Mouse (Mus musculus) heart, adult 2 months (tissue): ENCODE data around the gene Dclk2. TPM values are rescaled to one million over a fixed set of nuclear protein-coding genes. Genes with fewer than 3 reads are reported as not detected.

Experiments
- DNase-seq, 2 experiments: peaks; one replicate each; pipeline ENCODE4 v3.0.0; 2021
- H3K27ac ChIP-seq: fragments of 200-600 bp; 2 replicates; pipeline ENCODE4 v1.8.1; 2022
- H3K27me3 ChIP-seq: fragments of 200-500 bp; 2 replicates; pipeline ENCODE4 v1.6.1; 2012; ENCODE audit warnings: mild to moderate bottlenecking, low read length, inconsistent platforms, mixed read lengths; ENCODE audit not compliant: control insufficient read depth, insufficient read depth
- H3K36me3 ChIP-seq: fragments of 200-500 bp; 2 replicates; pipeline ENCODE4 v1.6.1; 2012; ENCODE audit warnings: low read length, inconsistent platforms; ENCODE audit not compliant: control insufficient read depth, insufficient read depth
- H3K4me1 ChIP-seq: fragments of 200-500 bp; 2 replicates; pipeline ENCODE4 v1.6.1; 2011; ENCODE audit warnings: low read length; ENCODE audit not compliant: control insufficient read depth, insufficient read depth
- H3K4me3 ChIP-seq: fragments of 200-600 bp; 2 replicates; pipeline ENCODE4 v1.8.1; 2022
- H3K79me2 ChIP-seq: fragments of 200-500 bp; replicated peaks from 2 replicates; pipeline ENCODE4 v1.6.1; 2012; ENCODE audit warnings: mild to moderate bottlenecking, inconsistent platforms, low read length, moderate library complexity, mixed read lengths; ENCODE audit not compliant: control insufficient read depth, insufficient read depth
- H3K9ac ChIP-seq: fragments of 200-500 bp; 2 replicates; pipeline ENCODE4 v1.6.1; 2012; ENCODE audit warnings: low read depth, mild to moderate bottlenecking, control low read depth, inconsistent platforms, low read length, mixed read lengths
- CTCF ChIP-seq: fragments of 200-600 bp; IDR thresholded peaks from 2 replicates; pipeline ENCODE4 v1.8.1; 2022; ENCODE audit warnings: antibody characterized with exemption, mild to moderate bottlenecking, moderate library complexity
- EP300 ChIP-seq: fragments of 200-500 bp; IDR thresholded peaks from 2 replicates; pipeline ENCODE4 v1.6.1; 2011; ENCODE audit warnings: low read depth, low read length, control low read depth; ENCODE audit not compliant: insufficient read depth
- POLR2A ChIP-seq: fragments of 200-500 bp; IDR thresholded peaks from 2 replicates; pipeline ENCODE4 v1.6.1; 2011; ENCODE audit warnings: mild to moderate bottlenecking, low read depth, low read length, control low read depth; ENCODE audit not compliant: insufficient read depth
- WGBS: fragments of 180-500 bp; shearing (Covaris S2); methylation state at CpG from one replicate; pipeline ENCODE4 v1.1.7; 2018; 5-methylcytosine and 5-hydroxymethylcytosine counted together
- intact Hi-C: fragments of 180-260 bp; cut with DNase I; formaldehyde crosslinking; loops from one replicate; pipeline ENCODE4 v1.15.1; 2025
- polyA plus RNA-seq: library from polyadenylated mRNA; depleted of rRNA; stranded (reverse); fragments of >200 nt; gene quantifications from 2 replicates; pipeline ENCODE4 v1.2.3, GENCODE M21; 2012
- total RNA-seq, 2 experiments: library from RNA; stranded (reverse); gene quantifications; 2 replicates each; pipeline ENCODE4 v1.2.3; 2021

Gene Dclk2
- total and polyA plus RNA-seq, 3 experiments = 1.1 to 2.6 (median 1.5) TPM

- 74% methylated on average over 5 of the region's 5 CpGs for WGBS
- H3K9ac ChIP-seq = no peak overlapping the region
- H3K4me1 ChIP-seq = no peaks in the 10 kb centered on the region
- H3K27ac ChIP-seq = no peak overlapping the region
- TF ChIP-seq POLR2A (no peak), CTCF (no peak), EP300 (no peak)
- no peak overlapping the region for H3K4me3 ChIP-seq
- intact Hi-C loops = no loop called here
- no peaks in the 10 kb centered on the region for H3K79me2 ChIP-seq
- H3K36me3 ChIP-seq = no peaks in the 10 kb centered on the region
- no peaks in the 10 kb centered on the region for H3K27me3 ChIP-seq
- DNase-seq = no peak
Observed at GRCm38 (mm10) chr3:86898366-86898765, 22.3 kb downstream of the Dclk2 start.

GRCm38 (mm10) chr3:86897551-86897950, 23.1 kb downstream of the Dclk2 start:
- intact Hi-C loops = no loop called here
- no peaks in the 10 kb centered on the region for H3K36me3 ChIP-seq
- H3K4me1 ChIP-seq = no peaks in the 10 kb centered on the region
- no peak for DNase-seq
- TF ChIP-seq EP300 (no peak), CTCF (no peak), POLR2A (no peak)
- H3K4me3 ChIP-seq = no peak overlapping the region
- no peak overlapping the region for H3K9ac ChIP-seq
- 71% methylated on average over 8 of the region's 8 CpGs for WGBS
- no peak overlapping the region for H3K27ac ChIP-seq
- H3K27me3 ChIP-seq = no peaks in the 10 kb centered on the region
- no peaks in the 10 kb centered on the region for H3K79me2 ChIP-seq

GRCm38 (mm10) chr3:86897066-86897465, 23.6 kb downstream of the Dclk2 start:
- Histone ChIP-seq H3K36me3 (no peaks in the 10 kb centered on the region), H3K9ac (no peak overlapping the region), H3K27me3 (no peaks in the 10 kb centered on the region), H3K4me3 (no peak overlapping the region), H3K4me1 (no peaks in the 10 kb centered on the region), H3K27ac (no peak overlapping the region), H3K79me2 (no peaks in the 10 kb centered on the region)
- 79% methylated on average over 9 of the region's 9 CpGs for WGBS
- no peak for DNase-seq
- intact Hi-C loops = no loop called here
- no peak for TF ChIP-seq CTCF
- TF ChIP-seq POLR2A = no peak
- no peak for TF ChIP-seq EP300

- TF ChIP-seq POLR2A (no peak), CTCF (no peak), EP300 (no peak)
- WGBS = 48% methylated on average over 2 of the region's 2 CpGs
- no peak for DNase-seq
- Histone ChIP-seq H3K4me3 (no peak overlapping the region), H3K27ac (no peak overlapping the region), H3K4me1 (no peaks in the 10 kb centered on the region), H3K79me2 (no peaks in the 10 kb centered on the region), H3K36me3 (no peaks in the 10 kb centered on the region), H3K27me3 (no peaks in the 10 kb centered on the region), H3K9ac (no peak overlapping the region)
- intact Hi-C loops = no loop called here
Observed at GRCm38 (mm10) chr3:86894491-86894890, 26.2 kb downstream of the Dclk2 start.

- intact Hi-C loops = no loop called here
- no peak overlapping the region for H3K9ac ChIP-seq
- DNase-seq = no peak
- TF ChIP-seq POLR2A = no peak
- no peak for TF ChIP-seq EP300
- TF ChIP-seq CTCF = no peak
- no peaks in the 10 kb centered on the region for H3K27me3 ChIP-seq
- H3K27ac ChIP-seq = no peak overlapping the region
- no peaks in the 10 kb centered on the region for H3K79me2 ChIP-seq
- H3K4me1 ChIP-seq = no peaks in the 10 kb centered on the region
- no peak overlapping the region for H3K4me3 ChIP-seq
- H3K36me3 ChIP-seq = no peaks in the 10 kb centered on the region
Observed at GRCm38 (mm10) chr3:86887512-86887911, 33.1 kb downstream of the Dclk2 start.

- no peak overlapping the region for H3K4me3 ChIP-seq
- H3K9ac ChIP-seq = no peak overlapping the region
- DNase-seq = no peak
- no peaks in the 10 kb centered on the region for H3K4me1 ChIP-seq
- no peak overlapping the region for H3K27ac ChIP-seq
- 94% methylated on average over 5 of the region's 5 CpGs for WGBS
- no peaks in the 10 kb centered on the region for H3K27me3 ChIP-seq
- H3K36me3 ChIP-seq = no peaks in the 10 kb centered on the region
- no peaks in the 10 kb centered on the region for H3K79me2 ChIP-seq
- intact Hi-C loops = no loop called here
- no peak for TF ChIP-seq POLR2A
- TF ChIP-seq EP300 = no peak
- no peak for TF ChIP-seq CTCF
Observed at GRCm38 (mm10) chr3:86885180-86885579, 35.5 kb downstream of the Dclk2 start.
